Mouse (Mus musculus) left cerebral cortex, adult 2 months (tissue): ENCODE results near the gene Slc35f4. TPM values are rescaled to one million over a fixed set of nuclear protein-coding genes. Genes with fewer than 3 reads are reported as not detected.

Experiments
- DNase-seq, 2 experiments: peaks; one replicate each; pipeline ENCODE4 v3.0.0; 2021 to 2022; ENCODE audit warnings: low spot score in 2 of 2, mixed read lengths in 1 of 2; ENCODE audit errors: extremely low spot score in 1 of 2
- H3K27ac ChIP-seq: fragments of 200-600 bp; 2 replicates; pipeline ENCODE4 v1.8.1; 2022
- H3K4me3 ChIP-seq: fragments of 200-600 bp; 2 replicates; pipeline ENCODE4 v1.8.1; 2022
- CTCF ChIP-seq: fragments of 200-600 bp; IDR thresholded peaks from 2 replicates; pipeline ENCODE4 v1.8.1; 2022; ENCODE audit warnings: antibody characterized with exemption, mild to moderate bottlenecking, moderate library complexity
- intact Hi-C: fragments of 180-260 bp; cut with DNase I; formaldehyde crosslinking; loops from one replicate; pipeline ENCODE4 v1.15.1; 2025
- long read RNA-seq, 2 experiments: library from polyadenylated mRNA; stranded (forward); transcript quantifications; one replicate each; pipeline ENCODE4 v2.0.0; 2021; ENCODE audit warnings: borderline mapping rate in 2 of 2
- total RNA-seq, 2 experiments: library from RNA; stranded (reverse); gene quantifications; 2 replicates each; pipeline ENCODE4 v1.2.3; 2021

The Slc35f4 gene
- 10 to 100 TPM; 18.5 to 22.5 TPM for total RNA-seq
- long read RNA-seq, experiment 1, partial matches to known transcripts, result 2 of 2 reads
- long read RNA-seq, experiment 1, other reads (novel, unspliced or antisense), result 0 of 2 reads
- long read RNA-seq, experiment 2, partial matches to known transcripts, result 2 of 3 reads
- long read RNA-seq, experiment 2, other reads (novel, unspliced or antisense), result 1 of 3 reads

- Histone ChIP-seq H3K4me3 (peak within 1 kb of the TSS; percentile 75), H3K27ac (peak within 1 kb of the TSS; percentile 91)
- intact Hi-C loops, result loop anchor here (2.0 to 10.0 kb wide), 3 partner anchors 31 to 199 kb away; no protein-coding TSS in a partner anchor
- TF ChIP-seq CTCF, result no peak; the same call in 1 of the 2 replicates
- peak in 1 of 2 experiments; percentile 50 for DNase-seq
Observed at GRCm38 (mm10) chr14:49525931-49526291, at the start of gene Slc35f4. Slc35f4 (minus strand) TSS chr14:49526046.

GRCm38 (mm10) chr14:49568369-49568768 lies 42.5 kb upstream of the Slc35f4 start:
- H3K4me3 ChIP-seq, result no peak overlapping the region
- intact Hi-C loops, result no loop called here
- H3K27ac ChIP-seq, result no peak overlapping the region
- DNase-seq, result no peak
- TF ChIP-seq CTCF, result no peak

- no peak for TF ChIP-seq CTCF
- Histone ChIP-seq H3K4me3 (no peak overlapping the region), H3K27ac (no peak overlapping the region)
- intact Hi-C loops, result no loop called here
- no peak for DNase-seq
Observed at GRCm38 (mm10) chr14:49560706-49561105, 34.9 kb upstream of the Slc35f4 start.

- Histone ChIP-seq H3K4me3 (no peak overlapping the region), H3K27ac (no peak overlapping the region)
- intact Hi-C loops, result loop anchor here (1.0 to 5.0 kb wide), 2 partner anchors 148 to 303 kb away; no protein-coding TSS in a partner anchor
- no peak for DNase-seq
- TF ChIP-seq CTCF, result peak; percentile 58
Observed at GRCm38 (mm10) chr14:49540104-49540503, 14.3 kb upstream of the Slc35f4 start.

- peak overlapping the region; percentile 91 for H3K27ac ChIP-seq
- no peak; the same call in 1 of the 2 replicates for TF ChIP-seq CTCF
Observed at GRCm38 (mm10) chr14:49525176-49525930, 493 bp downstream of the Slc35f4 start.

GRCm38 (mm10) chr14:49524665-49525064 lies 1.2 kb downstream of the Slc35f4 start:
- intact Hi-C loops, result loop anchor here (2.0 to 10.0 kb wide), 3 partner anchors 30 to 200 kb away; no protein-coding TSS in a partner anchor
- H3K4me3 ChIP-seq, result peak overlapping the region; percentile 75
- TF ChIP-seq CTCF, result no peak
- peak overlapping the region; percentile 91 for H3K27ac ChIP-seq
- peak; percentile 23 to 24 for DNase-seq

More at GRCm38 (mm10) chr14:49525176-49525930, 493 bp downstream of the Slc35f4 start:
- intact Hi-C loops, result loop anchor here (2.0 to 10.0 kb wide), 3 partner anchors 31 to 199 kb away; no protein-coding TSS in a partner anchor
- peak overlapping the region; percentile 75 for H3K4me3 ChIP-seq
- DNase-seq, result peak in 1 of 2 experiments; percentile 58

GRCm38 (mm10) chr14:49515096-49515665 lies 10.7 kb downstream of the Slc35f4 start:
- Histone ChIP-seq H3K4me3 (no peak overlapping the region), H3K27ac (no peak overlapping the region)
- intact Hi-C loops, result no loop called here
- DNase-seq, result no peak
- no peak for TF ChIP-seq CTCF

- intact Hi-C loops, result no loop called here
- Histone ChIP-seq H3K4me3 (no peak overlapping the region), H3K27ac (no peak overlapping the region)
- TF ChIP-seq CTCF, result no peak
- DNase-seq, result no peak
Observed at GRCm38 (mm10) chr14:49514137-49514536, 11.7 kb downstream of the Slc35f4 start.

GRCm38 (mm10) chr14:49495192-49495591 lies 30.7 kb downstream of the Slc35f4 start:
- TF ChIP-seq CTCF, result no peak; the same call in 1 of the 2 replicates
- intact Hi-C loops, result loop anchor here (2.0 kb wide), 1 partner anchor 30 kb away; no protein-coding TSS in a partner anchor
- no peak for DNase-seq
- H3K27ac ChIP-seq, result peak overlapping the region; percentile 55
- H3K4me3 ChIP-seq, result no peak overlapping the region

GRCm38 (mm10) chr14:49493793-49494192 lies 32.1 kb downstream of the Slc35f4 start:
- no peak overlapping the region for H3K4me3 ChIP-seq
- TF ChIP-seq CTCF, result no peak
- DNase-seq, result peak; percentile 15 to 35
- no peak overlapping the region for H3K27ac ChIP-seq
- intact Hi-C loops, result loop anchor here (2.0 kb wide), 1 partner anchor 31 kb away; no protein-coding TSS in a partner anchor

GRCm38 (mm10) chr14:49492506-49492905 lies 33.3 kb downstream of the Slc35f4 start:
- DNase-seq, result no peak
- intact Hi-C loops, result no loop called here
- Histone ChIP-seq H3K27ac (no peak overlapping the region), H3K4me3 (no peak overlapping the region)
- no peak for TF ChIP-seq CTCF

- Histone ChIP-seq H3K27ac (no peak overlapping the region), H3K4me3 (no peak overlapping the region)
- intact Hi-C loops, result no loop called here
- TF ChIP-seq CTCF, result no peak
- DNase-seq, result no peak
Observed at GRCm38 (mm10) chr14:49476602-49477001, 49.2 kb downstream of the Slc35f4 start.
